Mouse (Mus musculus) heart, embryonic 12.5 days (tissue): ENCODE measurements around the gene Adamts16. TPM values are rescaled to one million over a fixed set of nuclear protein-coding genes. Genes with fewer than 3 reads are reported as not detected.

Experiments
- ATAC-seq: fragments of 200-750 bp; cut with Nextera tagmentation; 2 replicates; pipeline ENCODE4 v1.8.0; 2017; ENCODE audit warnings: moderate TSS enrichment, moderate library complexity; ENCODE audit not compliant: insufficient number of reproducible peaks, low FRiP score
- H3K27ac ChIP-seq: fragments of 300-500 bp; sonication (generic); 2 replicates; pipeline ENCODE4 v1.5.1; 2016; ENCODE audit warnings: mild to moderate bottlenecking, moderate library complexity; ENCODE audit not compliant: poor library complexity, severe bottlenecking
- H3K27me3 ChIP-seq: fragments of 300-500 bp; sonication (generic); replicated peaks from 2 replicates; pipeline ENCODE4 v1.6.1; 2016; ENCODE audit warnings: mild to moderate bottlenecking, moderate library complexity
- H3K36me3 ChIP-seq: fragments of 300-500 bp; sonication (generic); 2 replicates; pipeline ENCODE4 v1.6.1; 2016; ENCODE audit warnings: mild to moderate bottlenecking, moderate library complexity
- H3K4me1 ChIP-seq: fragments of 300-500 bp; sonication (generic); replicated peaks from 2 replicates; pipeline ENCODE4 v1.6.1; 2016; ENCODE audit warnings: mild to moderate bottlenecking
- H3K4me2 ChIP-seq: fragments of 300-500 bp; sonication (generic); 2 replicates; pipeline ENCODE4 v1.6.1; 2016; ENCODE audit warnings: mild to moderate bottlenecking, moderate library complexity
- H3K4me3 ChIP-seq: fragments of 300-500 bp; sonication (generic); 2 replicates; pipeline ENCODE4 v1.5.1; 2016; ENCODE audit warnings: mild to moderate bottlenecking
- H3K9ac ChIP-seq: fragments of 300-500 bp; sonication (generic); 2 replicates; pipeline ENCODE4 v1.6.1; 2016; ENCODE audit warnings: mild to moderate bottlenecking, moderate library complexity
- H3K9me3 ChIP-seq: fragments of 300-500 bp; sonication (generic); replicated peaks from 2 replicates; pipeline ENCODE4 v1.6.1; 2016; ENCODE audit warnings: mild to moderate bottlenecking, moderate library complexity
- WGBS: fragments of 180-500 bp; shearing (Covaris S2); methylation state at CpG from one replicate; pipeline ENCODE4 v1.1.7; 2016; 5-methylcytosine and 5-hydroxymethylcytosine counted together
- polyA plus RNA-seq: library from polyadenylated mRNA; unstranded; fragments of >200 nt; fragmentation: Nextera tagmentation; extraction: Ambion mirVana; gene quantifications from 2 replicates; pipeline ENCODE4 v1.2.1, GENCODE M21; 2016

Gene Adamts16
- polyA plus RNA-seq, 1 experiment from 2014 or later = 0.14 TPM

DNA sequence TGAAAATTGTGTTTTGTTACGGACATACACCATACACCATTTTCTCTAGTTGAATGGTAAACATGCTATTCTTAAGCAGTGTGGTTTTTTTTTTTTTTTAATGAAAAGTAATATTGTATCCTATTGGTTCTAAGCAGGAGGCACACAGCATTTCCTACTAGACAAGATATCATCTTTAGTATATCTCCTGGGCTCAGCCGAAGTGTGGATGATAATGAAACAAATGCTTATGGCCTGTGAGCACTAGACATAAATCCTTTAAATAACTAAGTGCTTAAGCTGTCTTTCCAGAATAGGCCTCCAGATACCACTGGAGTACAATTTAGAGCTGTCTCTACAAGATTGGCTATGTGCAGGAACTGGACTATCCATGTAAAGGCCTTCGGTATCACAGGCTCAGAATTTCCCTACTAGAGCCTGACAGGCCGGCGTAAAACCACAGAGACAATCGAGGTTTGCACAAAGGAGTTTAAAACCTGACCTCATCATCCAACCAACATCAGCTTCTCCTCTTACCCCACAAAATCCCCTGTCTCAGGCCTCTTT, 8.9 kb downstream of the Adamts16 start:
- no peak overlapping the region for H3K4me2 ChIP-seq
- no peaks in the 10 kb centered on the region for H3K9me3 ChIP-seq
- no peaks in the 10 kb centered on the region for H3K36me3 ChIP-seq
- no peak overlapping the region for H3K9ac ChIP-seq
- no peak for ATAC-seq
- H3K27me3 ChIP-seq = 0 out of 2 replicates have a peak, but pooled peaks cover 2% of the 10 kb centered on the region
- H3K27ac ChIP-seq = no peak overlapping the region
- 70% methylated on average over 6 of the region's 6 CpGs for WGBS
- H3K4me3 ChIP-seq = no peak overlapping the region
- H3K4me1 ChIP-seq = 0 out of 2 replicates have a peak, but pooled peaks cover 2% of the 10 kb centered on the region

- ATAC-seq = no peak
- Histone ChIP-seq H3K4me2 (no peak overlapping the region), H3K4me3 (no peak overlapping the region), H3K9ac (no peak overlapping the region), H3K27ac (no peak overlapping the region), H3K4me1 (0 out of 2 replicates have a peak, but pooled peaks cover 2% of the 10 kb centered on the region), H3K27me3 (no peaks in the 10 kb centered on the region), H3K36me3 (no peaks in the 10 kb centered on the region), H3K9me3 (no peaks in the 10 kb centered on the region)
- 69% methylated on average over 4 of the region's 4 CpGs for WGBS
Measured at GRCm38 (mm10) chr13:70831041-70831440, 10.6 kb downstream of the Adamts16 start.

DNA sequence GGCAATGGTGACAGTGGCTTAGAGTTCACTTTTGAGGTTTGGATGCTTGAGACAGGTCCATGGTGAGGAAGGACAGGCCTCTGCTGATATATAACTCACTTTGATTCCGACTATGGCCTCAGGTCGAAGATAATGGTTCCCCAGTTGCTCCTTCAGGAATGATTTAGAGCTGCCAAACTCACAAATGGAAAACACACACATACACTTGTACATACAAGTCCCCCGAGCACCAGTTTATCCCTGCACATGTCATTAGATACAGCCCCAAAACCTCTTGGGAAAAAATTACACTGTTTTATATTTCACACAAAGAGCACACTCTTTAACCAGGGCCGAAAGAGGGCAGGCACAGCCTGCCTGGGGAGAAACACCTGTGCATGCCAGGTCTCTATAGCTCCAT, 14.1 kb downstream of the Adamts16 start:
- ATAC-seq = no peak

GRCm38 (mm10) chr13:70825265-70825664, 16.3 kb downstream of the Adamts16 start:
- no peaks in the 10 kb centered on the region for H3K4me1 ChIP-seq
- ATAC-seq = no peak
- no peaks in the 10 kb centered on the region for H3K36me3 ChIP-seq
- no peak overlapping the region for H3K4me2 ChIP-seq
- H3K4me3 ChIP-seq = no peak overlapping the region
- H3K9ac ChIP-seq = no peak overlapping the region
- WGBS = 85% methylated on average over 5 of the region's 5 CpGs
- H3K9me3 ChIP-seq = no peaks in the 10 kb centered on the region
- no peak overlapping the region for H3K27ac ChIP-seq
- H3K27me3 ChIP-seq = no peaks in the 10 kb centered on the region

More for the DNA sequence above, 14.1 kb downstream of the Adamts16 start:
- Histone ChIP-seq H3K9ac (no peak overlapping the region), H3K4me2 (no peak overlapping the region), H3K27me3 (no peaks in the 10 kb centered on the region), H3K36me3 (no peaks in the 10 kb centered on the region), H3K4me1 (no peaks in the 10 kb centered on the region), H3K27ac (no peak overlapping the region), H3K4me3 (no peak overlapping the region), H3K9me3 (no peaks in the 10 kb centered on the region)
- 79% methylated on average over 4 of the region's 4 CpGs for whole genome bisulfite sequencing

GRCm38 (mm10) chr13:70823757-70824156, 17.9 kb downstream of the Adamts16 start:
- Histone ChIP-seq H3K27me3 (no peaks in the 10 kb centered on the region), H3K9me3 (no peaks in the 10 kb centered on the region), H3K27ac (no peak overlapping the region), H3K4me3 (no peak overlapping the region), H3K9ac (no peak overlapping the region), H3K4me2 (no peak overlapping the region), H3K36me3 (no peaks in the 10 kb centered on the region), H3K4me1 (no peaks in the 10 kb centered on the region)
- 56% methylated on average over 8 of the region's 8 CpGs for WGBS
- ATAC-seq = no peak

- no peak for ATAC-seq
- 58% methylated on average over 5 of the region's 5 CpGs for WGBS
- Histone ChIP-seq H3K4me1 (no peaks in the 10 kb centered on the region), H3K4me2 (no peak overlapping the region), H3K27ac (no peak overlapping the region), H3K9ac (no peak overlapping the region), H3K36me3 (no peaks in the 10 kb centered on the region), H3K4me3 (no peak overlapping the region), H3K9me3 (no peaks in the 10 kb centered on the region), H3K27me3 (no peaks in the 10 kb centered on the region)
Measured at GRCm38 (mm10) chr13:70818982-70819381, 22.6 kb downstream of the Adamts16 start.

GRCm38 (mm10) chr13:70814423-70814822, 27.2 kb downstream of the Adamts16 start:
- no peak for ATAC-seq
- 38% methylated on average over 3 of the region's 3 CpGs for WGBS
- no peaks in the 10 kb centered on the region for H3K9me3 ChIP-seq
- no peaks in the 10 kb centered on the region for H3K36me3 ChIP-seq
- no peak overlapping the region for H3K4me3 ChIP-seq
- H3K4me1 ChIP-seq = no peaks in the 10 kb centered on the region
- H3K9ac ChIP-seq = no peak overlapping the region
- H3K27ac ChIP-seq = no peak overlapping the region
- H3K27me3 ChIP-seq = no peaks in the 10 kb centered on the region
- no peak overlapping the region for H3K4me2 ChIP-seq

- Histone ChIP-seq H3K27me3 (no peaks in the 10 kb centered on the region), H3K9me3 (no peaks in the 10 kb centered on the region; the same call in 1 of the 2 replicates), H3K9ac (no peak overlapping the region), H3K27ac (no peak overlapping the region), H3K4me2 (no peak overlapping the region), H3K4me3 (no peak overlapping the region), H3K36me3 (no peaks in the 10 kb centered on the region), H3K4me1 (no peaks in the 10 kb centered on the region)
- no peak for ATAC-seq
- WGBS = 84% methylated on average over 3 of the region's 3 CpGs
Measured at GRCm38 (mm10) chr13:70805506-70805905, 36.1 kb downstream of the Adamts16 start.

DNA sequence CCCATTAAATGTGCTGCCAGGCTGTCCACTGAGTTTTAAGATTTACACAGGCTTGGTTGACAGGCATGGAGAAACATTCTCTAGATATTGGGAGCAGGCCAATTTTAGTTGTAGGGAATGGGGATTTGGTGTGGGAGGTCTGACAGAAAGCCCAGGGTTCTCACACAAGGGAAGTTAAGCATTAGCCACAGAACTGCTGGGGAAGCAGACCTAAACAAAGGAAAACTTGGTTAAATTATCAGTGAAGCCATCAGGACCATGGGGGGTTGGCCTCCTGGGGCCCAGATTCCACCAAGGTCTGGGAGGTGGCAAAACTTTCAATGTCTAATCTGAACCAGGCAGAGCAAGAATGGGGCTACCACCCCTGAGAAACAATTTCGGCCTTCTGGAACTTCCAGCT, 38.8 kb downstream of the Adamts16 start:
- no peak overlapping the region for H3K9ac ChIP-seq
- no peaks in the 10 kb centered on the region for H3K27me3 ChIP-seq
- no peaks in the 10 kb centered on the region; the same call in 1 of the 2 replicates for H3K9me3 ChIP-seq
- no peak overlapping the region for H3K4me2 ChIP-seq
- no peaks in the 10 kb centered on the region for H3K36me3 ChIP-seq
- no peak overlapping the region for H3K27ac ChIP-seq
- H3K4me3 ChIP-seq = no peak overlapping the region
- no peak for ATAC-seq
- WGBS = 68% methylated on average over 1 of the region's 1 CpGs
- peaks cover 12% of the 10 kb centered on the region for H3K4me1 ChIP-seq

GRCm38 (mm10) chr13:70799322-70799721, 42.3 kb downstream of the Adamts16 start:
- no peak for ATAC-seq
- H3K4me1 ChIP-seq = peaks cover 12% of the 10 kb centered on the region

DNA sequence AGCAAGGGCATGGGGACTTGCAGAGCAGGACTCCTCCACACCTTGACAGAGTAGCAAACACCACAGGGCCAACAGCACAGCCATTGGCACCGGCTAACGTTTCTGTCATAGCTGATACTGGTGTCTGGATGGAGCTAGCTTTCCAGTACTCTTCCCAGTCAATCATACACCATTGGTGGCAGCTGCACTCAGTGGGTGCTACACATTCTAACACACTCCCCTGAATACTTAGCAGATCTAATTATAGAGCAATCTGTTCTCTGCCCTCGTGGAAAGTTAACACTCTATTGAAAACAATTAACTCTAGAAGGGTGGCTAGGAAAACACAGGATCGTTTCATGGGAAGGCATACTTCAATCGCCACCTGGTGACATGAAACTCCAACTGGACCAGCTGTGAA, 43.2 kb downstream of the Adamts16 start:
- Histone ChIP-seq H3K36me3 (no peaks in the 10 kb centered on the region), H3K9ac (no peak overlapping the region), H3K27me3 (no peaks in the 10 kb centered on the region), H3K4me1 (peaks cover 12% of the 10 kb centered on the region), H3K4me3 (no peak overlapping the region), H3K4me2 (no peak overlapping the region), H3K27ac (no peak overlapping the region), H3K9me3 (no peaks in the 10 kb centered on the region)
- no peak for ATAC-seq
- WGBS = 44% methylated on average over 5 of the region's 5 CpGs

More at GRCm38 (mm10) chr13:70799322-70799721, 42.3 kb downstream of the Adamts16 start:
- H3K4me3 ChIP-seq = no peak overlapping the region
- no peak overlapping the region for H3K4me2 ChIP-seq
- H3K36me3 ChIP-seq = no peaks in the 10 kb centered on the region
- WGBS = 39% methylated on average over 3 of the region's 3 CpGs
- H3K9ac ChIP-seq = no peak overlapping the region
- H3K27ac ChIP-seq = no peak overlapping the region
- H3K9me3 ChIP-seq = no peaks in the 10 kb centered on the region; the same call in 1 of the 2 replicates
- H3K27me3 ChIP-seq = no peaks in the 10 kb centered on the region

DNA sequence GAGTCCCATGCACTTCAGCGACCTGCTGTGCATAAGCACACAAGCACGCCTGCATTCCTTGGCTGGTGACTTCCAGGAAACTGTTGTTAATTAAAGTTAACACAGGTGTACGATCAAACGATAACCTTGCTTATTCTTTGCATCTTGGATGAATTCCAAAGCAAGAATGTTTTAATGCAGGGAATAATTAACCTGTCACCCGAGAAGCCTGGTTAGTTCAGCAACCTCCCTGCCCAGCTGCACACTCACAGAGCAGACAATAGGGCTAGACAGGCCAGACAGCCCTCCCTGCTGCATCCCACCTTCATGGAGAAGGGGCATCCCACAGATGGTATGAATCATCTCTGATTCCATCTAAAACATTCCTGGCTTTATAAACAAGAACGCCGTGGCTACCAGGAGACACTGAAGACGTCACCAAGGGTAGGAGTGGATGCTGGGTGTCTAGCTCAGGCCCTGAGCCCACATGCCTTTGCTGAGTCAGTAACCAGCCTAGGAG, 47.5 kb downstream of the Adamts16 start:
- no peaks in the 10 kb centered on the region for H3K9me3 ChIP-seq
- peaks cover 6% of the 10 kb centered on the region for H3K4me1 ChIP-seq
- H3K27me3 ChIP-seq = no peaks in the 10 kb centered on the region
- no peak overlapping the region for H3K4me3 ChIP-seq
- no peaks in the 10 kb centered on the region for H3K36me3 ChIP-seq
- H3K27ac ChIP-seq = no peak overlapping the region
- no peak overlapping the region for H3K4me2 ChIP-seq
- H3K9ac ChIP-seq = no peak overlapping the region
- 69% methylated on average over 8 of the region's 8 CpGs for WGBS
- ATAC-seq = no peak
